Mouse (Mus musculus) hindbrain, embryonic 11.5 days (tissue): ENCODE data around the gene Igfbp6. TPM values are rescaled to one million over a fixed set of nuclear protein-coding genes. Genes with fewer than 3 reads are reported as not detected.
A peak's percentile ranks its signal among the peaks of the same experiment; 100 is the strongest.
"Not testable (repeated sequence)": the region's sequence is repeated elsewhere in the genome, so short reads cannot be mapped to it uniquely, and the experiment has no call there.

Experiments used
- ATAC-seq: fragments of 200-750 bp; cut with Nextera tagmentation; 2 replicates; pipeline ENCODE4 v1.8.0; 2017; ENCODE audit warnings: mild to moderate bottlenecking, moderate TSS enrichment, moderate library complexity; ENCODE audit not compliant: low FRiP score
- DNase-seq: peaks from one replicate; pipeline ENCODE4 v3.0.0-alpha.2; 2015; ENCODE audit warnings: low spot score
- H3K27ac ChIP-seq: fragments of 300-500 bp; sonication (generic); 2 replicates; pipeline ENCODE4 v1.5.1; 2014; ENCODE audit warnings: mild to moderate bottlenecking, low read depth, low read length
- H3K27me3 ChIP-seq: fragments of 300-500 bp; sonication (generic); 2 replicates; pipeline ENCODE4 v1.6.1; 2014; ENCODE audit warnings: mild to moderate bottlenecking, low read length, moderate library complexity, mixed read lengths; ENCODE audit not compliant: control insufficient read depth, insufficient read depth
- H3K36me3 ChIP-seq: fragments of 300-500 bp; sonication (generic); 2 replicates; pipeline ENCODE4 v1.6.1; 2014; ENCODE audit warnings: mild to moderate bottlenecking, low read length, moderate library complexity, mixed read lengths; ENCODE audit not compliant: control insufficient read depth, insufficient read depth
- H3K4me1 ChIP-seq: fragments of 300-500 bp; sonication (generic); replicated peaks from 2 replicates; pipeline ENCODE4 v1.6.1; 2014; ENCODE audit warnings: low read length, mixed read lengths; ENCODE audit not compliant: control insufficient read depth, insufficient read depth
- H3K4me2 ChIP-seq: fragments of 300-500 bp; sonication (generic); replicated peaks from 2 replicates; pipeline ENCODE4 v1.6.1; 2014; ENCODE audit warnings: mild to moderate bottlenecking, low read depth, low read length
- H3K4me3 ChIP-seq: fragments of 300-500 bp; sonication (generic); 2 replicates; pipeline ENCODE4 v1.5.1; 2014; ENCODE audit warnings: low read depth, low read length
- H3K9ac ChIP-seq: fragments of 300-500 bp; sonication (generic); 2 replicates; pipeline ENCODE4 v1.6.1; 2014; ENCODE audit warnings: low read depth, low read length
- H3K9me3 ChIP-seq: fragments of 300-500 bp; sonication (generic); 2 replicates; pipeline ENCODE4 v1.6.1; 2016; ENCODE audit warnings: low read length; ENCODE audit not compliant: control insufficient read depth
- WGBS: fragments of 180-500 bp; shearing (Covaris S2); extraction: QIAGEN DNeasy Blood & Tissue Kit; methylation state at CpG from one replicate; pipeline ENCODE4 v1.1.7; 2014; 5-methylcytosine and 5-hydroxymethylcytosine counted together
- polyA plus RNA-seq: library from polyadenylated mRNA; unstranded; fragments of >200 nt; fragmentation: Nextera tagmentation; extraction: Ambion mirVana; gene quantifications from 2 replicates; pipeline ENCODE4 v1.2.1, GENCODE M21; 2014

The Igfbp6 gene
- polyA plus RNA-seq, 1 experiment from 2014 or later: 0.31 TPM

GRCm38 (mm10) chr15:102155006-102155405 is 10.8 kb downstream of the Igfbp6 start:
- H3K9me3 ChIP-seq, H3K4me2 ChIP-seq, ATAC-seq, H3K4me3 ChIP-seq, DNase-seq, H3K27me3 ChIP-seq, H3K27ac ChIP-seq, H3K9ac ChIP-seq, H3K36me3 ChIP-seq, H3K4me1 ChIP-seq: not testable (repeated sequence)
- 94% methylated on average over 6 of the region's 6 CpGs for WGBS

- no peak overlapping the region for H3K9ac ChIP-seq
- no peaks in the 10 kb centered on the region for H3K36me3 ChIP-seq
- WGBS: 30% methylated on average over 20 of the region's 20 CpGs
- no peaks in the 10 kb centered on the region for H3K27me3 ChIP-seq
- no peaks in the 10 kb centered on the region for H3K9me3 ChIP-seq
- H3K4me2 ChIP-seq: 0 out of 2 replicates have a peak overlapping the region, but pooled peaks have one; percentile 12
- H3K4me1 ChIP-seq: no peaks in the 10 kb centered on the region; the same call in 1 of the 2 replicates
- DNase-seq (peak; percentile 51), ATAC-seq (peak; percentile 49; the same call in 1 of the 2 replicates)
- no peak overlapping the region for H3K27ac ChIP-seq
- no peak overlapping the region for H3K4me3 ChIP-seq
Observed at GRCm38 (mm10) chr15:102156836-102157235, 12.7 kb downstream of the Igfbp6 start.

GRCm38 (mm10) chr15:102160415-102161060 is 16.4 kb downstream of the Igfbp6 start:
- Histone ChIP-seq H3K27ac (no peak overlapping the region), H3K4me1 (no peaks in the 10 kb centered on the region), H3K9ac (no peak overlapping the region), H3K27me3 (no peaks in the 10 kb centered on the region), H3K4me2 (no peak overlapping the region), H3K4me3 (no peak overlapping the region), H3K9me3 (no peaks in the 10 kb centered on the region), H3K36me3 (no peaks in the 10 kb centered on the region)
- 63% methylated on average over 27 of the region's 27 CpGs for WGBS
- ATAC-seq (no peak), DNase-seq (no peak)

- Histone ChIP-seq H3K4me2 (no peak overlapping the region), H3K4me1 (no peaks in the 10 kb centered on the region), H3K36me3 (no peaks in the 10 kb centered on the region), H3K4me3 (no peak overlapping the region), H3K9me3 (no peaks in the 10 kb centered on the region), H3K9ac (no peak overlapping the region), H3K27me3 (no peaks in the 10 kb centered on the region), H3K27ac (no peak overlapping the region)
- DNase-seq: no peak
- no peak for ATAC-seq
- 68% methylated on average over 3 of the region's 3 CpGs for WGBS
Observed at GRCm38 (mm10) chr15:102163900-102164693, 19.9 kb downstream of the Igfbp6 start.

GRCm38 (mm10) chr15:102165468-102166100 is 21.4 kb downstream of the Igfbp6 start:
- 60% methylated on average over 6 of the region's 6 CpGs for WGBS
- Histone ChIP-seq H3K36me3 (no peaks in the 10 kb centered on the region), H3K9me3 (no peaks in the 10 kb centered on the region), H3K27me3 (no peaks in the 10 kb centered on the region), H3K4me2 (no peak overlapping the region), H3K9ac (no peak overlapping the region), H3K4me3 (no peak overlapping the region), H3K27ac (no peak overlapping the region), H3K4me1 (no peaks in the 10 kb centered on the region)
- DNase-seq (no peak), ATAC-seq (no peak)

GRCm38 (mm10) chr15:102167620-102168021 is 23.5 kb downstream of the Igfbp6 start:
- Histone ChIP-seq H3K36me3 (no peaks in the 10 kb centered on the region), H3K9me3 (no peaks in the 10 kb centered on the region), H3K9ac (no peak overlapping the region), H3K4me1 (no peaks in the 10 kb centered on the region), H3K27me3 (no peaks in the 10 kb centered on the region), H3K4me3 (no peak overlapping the region), H3K27ac (no peak overlapping the region), H3K4me2 (no peak overlapping the region)
- ATAC-seq (no peak), DNase-seq (no peak)
- 56% methylated on average over 6 of the region's 6 CpGs for WGBS

- Histone ChIP-seq H3K4me2 (no peak overlapping the region), H3K9me3 (no peaks in the 10 kb centered on the region), H3K9ac (no peak overlapping the region), H3K27ac (no peak overlapping the region), H3K36me3 (no peaks in the 10 kb centered on the region), H3K27me3 (no peaks in the 10 kb centered on the region), H3K4me3 (no peak overlapping the region), H3K4me1 (no peaks in the 10 kb centered on the region)
- ATAC-seq: no peak
- WGBS: 68% methylated on average over 2 of the region's 2 CpGs
- DNase-seq: no peak
Observed at GRCm38 (mm10) chr15:102169064-102169463, 24.9 kb downstream of the Igfbp6 start.

GRCm38 (mm10) chr15:102173581-102173980 is 29.4 kb downstream of the Igfbp6 start:
- no peaks in the 10 kb centered on the region for H3K27me3 ChIP-seq
- DNase-seq: no peak
- H3K9me3 ChIP-seq: no peaks in the 10 kb centered on the region
- no peak for ATAC-seq
- no peak overlapping the region for H3K4me3 ChIP-seq
- no peak overlapping the region for H3K4me2 ChIP-seq
- H3K27ac ChIP-seq: no peak overlapping the region
- WGBS: 94% methylated on average over 3 of the region's 3 CpGs
- H3K36me3 ChIP-seq: no peaks in the 10 kb centered on the region
- H3K4me1 ChIP-seq: no peaks in the 10 kb centered on the region
- H3K9ac ChIP-seq: no peak overlapping the region
